Mouse (Mus musculus) myocyte (in vitro differentiated cells): ENCODE measurements at regions not wholly inside any gene's neighbourhood (a gene's known extent, or its start where the extent isn't known, plus 50 kb on each side); places are given as distances from the start of the nearest gene placed in this dataset.

Source experiments
- H3K27me3 ChIP-seq: one replicate; pipeline ENCODE4 v1.6.1; 2011; ENCODE audit not compliant: control insufficient read depth, insufficient read depth, insufficient read length
- H3K36me3 ChIP-seq: one replicate; pipeline ENCODE4 v1.6.1; 2011; ENCODE audit not compliant: control insufficient read depth, insufficient read depth
- H3K4me2 ChIP-seq: one replicate; pipeline ENCODE4 v1.6.1; 2011; ENCODE audit warnings: low read depth, control low read depth
- H3K4me3 ChIP-seq: one replicate; pipeline ENCODE4 v1.5.1; 2011; ENCODE audit warnings: mild to moderate bottlenecking, control low read depth, moderate library complexity
- H3K79me2 ChIP-seq: one replicate; pipeline ENCODE4 v1.6.1; 2011; ENCODE audit not compliant: control insufficient read depth, insufficient read depth
- H3ac ChIP-seq: one replicate; pipeline ENCODE4 v1.6.1; 2011; ENCODE audit not compliant: control insufficient read depth, insufficient read length
- CEBPB ChIP-seq: IDR thresholded peaks from 2 replicates; pipeline ENCODE4 v1.6.1; 2011; ENCODE audit warnings: mild to moderate bottlenecking, moderate library complexity; ENCODE audit not compliant: poor library complexity, insufficient read depth, severe bottlenecking
- E2F4 ChIP-seq: IDR thresholded peaks from one replicate; pipeline ENCODE4 v1.6.1; 2011; ENCODE audit warnings: mild to moderate bottlenecking, control low read depth, moderate library complexity; ENCODE audit not compliant: insufficient read depth
- MAX ChIP-seq: IDR thresholded peaks from one replicate; pipeline ENCODE4 v1.6.1; 2011; ENCODE audit warnings: low read depth, mild to moderate bottlenecking, control low read depth
- MYOD1 ChIP-seq, 3 experiments: IDR thresholded peaks; one replicate each; pipeline ENCODE4 v1.6.1; 2011; ENCODE audit warnings: control low read depth in 2 of 3, low read depth in 2 of 3, mild to moderate bottlenecking in 2 of 3, moderate library complexity in 1 of 3; ENCODE audit not compliant: insufficient read length in 2 of 3, control insufficient read depth in 1 of 3
- MYOG ChIP-seq, 3 experiments: IDR thresholded peaks; one replicate each; pipeline ENCODE4 v1.6.1; 2011; ENCODE audit warnings: control low read depth in 2 of 3, low read depth in 2 of 3, mild to moderate bottlenecking in 2 of 3; ENCODE audit not compliant: insufficient read length in 2 of 3, control insufficient read depth in 1 of 3, insufficient read depth in 1 of 3
- POLR2A ChIP-seq: IDR thresholded peaks from one replicate; pipeline ENCODE4 v1.6.1; 2011; ENCODE audit warnings: low read depth, mild to moderate bottlenecking, control low read depth, moderate library complexity; ENCODE audit not compliant: insufficient read length
- POLR2AphosphoS2 ChIP-seq: IDR thresholded peaks from one replicate; pipeline ENCODE4 v1.6.1; 2011; ENCODE audit warnings: low read depth, control low read depth; ENCODE audit not compliant: insufficient read length
- REST ChIP-seq: IDR thresholded peaks from one replicate; pipeline ENCODE4 v1.6.1; 2011; ENCODE audit warnings: mild to moderate bottlenecking, control low read depth, moderate library complexity; ENCODE audit not compliant: insufficient read depth, insufficient read length
- SRF ChIP-seq: IDR thresholded peaks from one replicate; pipeline ENCODE4 v1.6.1; 2011; ENCODE audit warnings: low read depth; ENCODE audit not compliant: control insufficient read depth, insufficient read length
- TCF12 ChIP-seq: IDR thresholded peaks from one replicate; pipeline ENCODE4 v1.6.1; 2011; ENCODE audit warnings: mild to moderate bottlenecking, control low read depth; ENCODE audit not compliant: poor library complexity, insufficient read depth, severe bottlenecking
- TCF3 ChIP-seq: IDR thresholded peaks from one replicate; pipeline ENCODE4 v1.6.1; 2011; ENCODE audit warnings: low read depth, control low read depth; ENCODE audit not compliant: insufficient read length
- USF1 ChIP-seq: IDR thresholded peaks from one replicate; pipeline ENCODE4 v1.6.1; 2011; ENCODE audit warnings: low read depth, mild to moderate bottlenecking, control low read depth, moderate library complexity

- no peak overlapping the region for H3K4me2 ChIP-seq
- TF ChIP-seq MYOD1 (IDR thresholded peaks at IDR 0.05; ENCODE audit: control insufficient read depth in 1 of 3, insufficient read length in 2 of 3, low read depth in 2 of 3) = no peak
- no peak for TF ChIP-seq POLR2AphosphoS2
- TF ChIP-seq REST = no peak
- no peak for TF ChIP-seq E2F4
- TF ChIP-seq TCF12 = no peak
- no peak for TF ChIP-seq TCF3
- no peak for TF ChIP-seq POLR2A
- no peak for TF ChIP-seq MYOG (IDR thresholded peaks at IDR 0.05; ENCODE audit: control insufficient read depth in 1 of 3, insufficient read depth in 1 of 3, insufficient read length in 2 of 3, low read depth in 2 of 3)
- TF ChIP-seq SRF = no peak
- TF ChIP-seq CEBPB = no peak
- no peak for TF ChIP-seq MAX
- no peak for TF ChIP-seq USF1
- no peak overlapping the region for H3K4me3 ChIP-seq
- H3ac ChIP-seq = no peak overlapping the region
- H3K27me3 ChIP-seq = no peaks in the 10 kb centered on the region
- H3K79me2 ChIP-seq = no peaks in the 10 kb centered on the region
- no peaks in the 10 kb centered on the region for H3K36me3 ChIP-seq
Measured at GRCm38 (mm10) chr12:119074742-119075478, 108.7 kb upstream of the Abcb5 start.

GRCm38 (mm10) chr12:119074147-119074546, 107.9 kb upstream of the Abcb5 start:
- Histone ChIP-seq H3K4me3 (no peak overlapping the region), H3ac (no peak overlapping the region), H3K27me3 (no peaks in the 10 kb centered on the region), H3K36me3 (no peaks in the 10 kb centered on the region), H3K79me2 (no peaks in the 10 kb centered on the region), H3K4me2 (no peak overlapping the region)
- no peak for TF ChIP-seq REST

GRCm38 (mm10) chr12:119070963-119071362, 104.7 kb upstream of the Abcb5 start:
- Histone ChIP-seq H3K36me3 (no peaks in the 10 kb centered on the region), H3K27me3 (no peaks in the 10 kb centered on the region), H3ac (no peak overlapping the region), H3K79me2 (no peaks in the 10 kb centered on the region), H3K4me3 (no peak overlapping the region), H3K4me2 (no peak overlapping the region)
- TF ChIP-seq CEBPB = no peak
- no peak for TF ChIP-seq USF1
- TF ChIP-seq MYOG (IDR thresholded peaks at IDR 0.05; ENCODE audit: control insufficient read depth in 1 of 3, insufficient read depth in 1 of 3, insufficient read length in 2 of 3, low read depth in 2 of 3) = no peak
- no peak for TF ChIP-seq SRF
- no peak for TF ChIP-seq REST
- TF ChIP-seq E2F4 = no peak
- no peak for TF ChIP-seq TCF3
- no peak for TF ChIP-seq MAX
- TF ChIP-seq POLR2A = no peak
- no peak for TF ChIP-seq TCF12
- no peak for TF ChIP-seq MYOD1 (IDR thresholded peaks at IDR 0.05; ENCODE audit: control insufficient read depth in 1 of 3, insufficient read length in 2 of 3, low read depth in 2 of 3)
- no peak for TF ChIP-seq POLR2AphosphoS2

GRCm38 (mm10) chr12:119070446-119070845, 104.2 kb upstream of the Abcb5 start:
- Histone ChIP-seq H3K36me3 (no peaks in the 10 kb centered on the region), H3ac (no peak overlapping the region), H3K27me3 (no peaks in the 10 kb centered on the region), H3K4me2 (no peak overlapping the region), H3K79me2 (no peaks in the 10 kb centered on the region), H3K4me3 (no peak overlapping the region)
- TF ChIP-seq MYOG (IDR thresholded peaks at IDR 0.05; ENCODE audit: control insufficient read depth in 1 of 3, insufficient read depth in 1 of 3, insufficient read length in 2 of 3, low read depth in 2 of 3) (no peak), TCF3 (no peak), USF1 (no peak), E2F4 (no peak), POLR2A (no peak), TCF12 (no peak), MAX (no peak), SRF (no peak), REST (no peak), POLR2AphosphoS2 (no peak)

- no peaks in the 10 kb centered on the region for H3K27me3 ChIP-seq
- H3K79me2 ChIP-seq = no peaks in the 10 kb centered on the region
- H3K36me3 ChIP-seq = no peaks in the 10 kb centered on the region
- TF ChIP-seq REST (no peak), TCF12 (no peak), E2F4 (no peak), POLR2AphosphoS2 (no peak), MYOD1 (IDR thresholded peaks at IDR 0.05; ENCODE audit: control insufficient read depth in 1 of 3, insufficient read length in 2 of 3, low read depth in 2 of 3) (no peak), MAX (no peak), SRF (no peak), USF1 (no peak), MYOG (IDR thresholded peaks at IDR 0.05; ENCODE audit: control insufficient read depth in 1 of 3, insufficient read depth in 1 of 3, insufficient read length in 2 of 3, low read depth in 2 of 3) (no peak)
- H3K4me3 ChIP-seq = no peak overlapping the region
- no peak overlapping the region for H3ac ChIP-seq
- H3K4me2 ChIP-seq = no peak overlapping the region
Measured at GRCm38 (mm10) chr12:119069747-119070146, 103.5 kb upstream of the Abcb5 start.
